Mouse (Mus musculus) layer of hippocampus, adult 8-10 months (tissue): ENCODE measurements around the gene Ckap2l. TPM values are rescaled to one million over a fixed set of nuclear protein-coding genes. Genes with fewer than 3 reads are reported as not detected.

Source experiments
- DNase-seq, 2 experiments: peaks; one replicate each; pipeline ENCODE4 v3.0.0; 2022; ENCODE audit warnings: low spot score in 2 of 2
- total RNA-seq, 4 experiments: library from RNA; stranded (reverse); gene quantifications; 2 replicates each; pipeline ENCODE4 v1.2.4; 2022

The Ckap2l gene
- total RNA-seq, result under 1 TPM; 0.18 to 0.54 (median 0.46) TPM

DNA sequence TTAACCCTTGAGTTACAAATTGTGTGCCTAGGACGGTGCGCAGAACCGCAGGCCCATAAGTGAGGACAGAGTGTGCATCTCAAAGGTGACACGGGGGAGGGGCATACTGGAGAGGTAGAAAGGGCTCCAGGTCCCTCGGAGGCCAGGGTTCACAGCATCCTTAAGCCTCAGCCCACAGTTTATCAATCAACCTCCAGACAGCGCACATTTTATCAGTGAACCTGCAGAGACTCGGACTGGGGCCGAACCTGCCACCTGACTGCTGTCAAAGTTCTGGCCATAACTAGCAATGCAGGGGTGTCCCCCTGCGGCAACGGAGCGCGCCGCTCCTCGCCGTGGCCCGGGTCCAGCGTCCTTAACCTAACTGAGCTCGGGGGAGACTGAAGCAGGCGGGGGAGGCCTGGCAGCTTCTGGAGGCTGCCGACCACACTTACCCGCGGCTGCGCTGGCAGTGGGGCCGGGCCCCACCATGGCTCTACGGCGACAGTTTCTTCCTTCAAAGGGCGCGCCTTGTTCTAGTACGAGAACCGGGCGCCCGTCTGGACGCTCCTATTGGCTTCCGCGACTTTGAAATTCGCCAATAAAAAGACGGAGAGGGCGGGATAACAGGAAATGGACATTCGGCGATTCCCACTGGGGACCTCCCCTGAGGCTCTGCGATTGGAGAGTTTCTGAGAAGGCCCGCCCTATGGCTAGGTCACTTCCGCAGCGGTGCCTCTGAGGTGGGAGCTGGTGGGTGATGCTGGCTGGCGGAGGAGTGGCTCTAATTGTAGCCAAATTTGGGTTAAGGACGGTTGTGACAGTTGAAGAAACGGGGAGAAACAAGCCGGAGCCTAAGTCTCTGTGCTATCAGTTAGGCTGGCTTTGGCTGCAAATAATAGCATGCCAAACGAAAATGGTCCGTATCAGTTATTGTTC lies at the start of gene Ckap2l:
Gene Ckap2l (minus strand): TSS at position 542 of the 918 bp plus-strand sequence.
- peak; percentile 97 for DNase-seq

- no peak for DNase-seq
These were observed 41.2 kb upstream of the Ckap2l start for GRCm38 (mm10) chr2:129338138-129338621.

- DNase-seq, result no peak
These were observed 36.5 kb upstream of the Ckap2l start for GRCm38 (mm10) chr2:129333471-129333870.

DNA sequence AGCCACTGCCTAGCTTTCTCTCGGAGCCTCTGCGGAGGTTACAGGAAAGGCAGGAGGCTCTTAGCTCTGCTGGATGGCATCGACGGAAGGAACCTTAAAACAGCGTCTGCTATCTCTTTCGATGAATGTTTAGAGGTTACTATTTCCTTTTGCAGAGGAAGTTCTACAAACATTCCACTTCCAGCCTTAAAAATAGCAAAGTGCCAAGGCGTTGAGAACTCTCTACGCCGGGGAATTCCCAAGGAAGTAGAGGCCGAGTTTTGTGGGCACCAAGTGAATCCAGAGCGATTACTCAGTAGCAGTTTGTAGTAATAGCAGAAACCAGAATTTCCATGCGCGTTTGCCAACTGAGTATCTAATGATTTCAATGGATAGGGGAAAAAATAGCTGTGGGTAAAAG lies 33.5 kb upstream of the Ckap2l start:
- no peak for DNase-seq

DNA sequence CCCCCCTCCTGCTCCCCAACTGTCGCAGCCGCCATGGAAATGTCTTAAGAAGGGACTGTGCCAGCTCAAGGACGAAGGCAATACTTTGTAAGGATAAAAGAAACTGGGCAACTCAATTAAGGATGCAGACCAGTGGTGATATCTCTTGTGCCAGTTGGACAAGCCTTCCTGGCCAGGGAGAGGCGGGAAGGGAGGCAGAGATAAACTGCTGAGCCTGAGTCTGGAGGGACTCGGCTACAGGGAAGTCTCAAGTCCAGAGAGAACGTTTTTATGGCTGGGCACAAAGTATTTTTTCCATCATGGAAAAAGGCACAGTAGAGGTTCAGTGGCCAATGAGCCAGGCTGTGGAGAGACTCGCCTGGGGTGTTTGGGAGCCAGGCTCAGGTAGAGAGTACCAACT lies 33.0 kb upstream of the Ckap2l start:
- no peak for DNase-seq

GRCm38 (mm10) chr2:129328238-129328637 lies 31.2 kb upstream of the Ckap2l start:
- no peak for DNase-seq

DNA sequence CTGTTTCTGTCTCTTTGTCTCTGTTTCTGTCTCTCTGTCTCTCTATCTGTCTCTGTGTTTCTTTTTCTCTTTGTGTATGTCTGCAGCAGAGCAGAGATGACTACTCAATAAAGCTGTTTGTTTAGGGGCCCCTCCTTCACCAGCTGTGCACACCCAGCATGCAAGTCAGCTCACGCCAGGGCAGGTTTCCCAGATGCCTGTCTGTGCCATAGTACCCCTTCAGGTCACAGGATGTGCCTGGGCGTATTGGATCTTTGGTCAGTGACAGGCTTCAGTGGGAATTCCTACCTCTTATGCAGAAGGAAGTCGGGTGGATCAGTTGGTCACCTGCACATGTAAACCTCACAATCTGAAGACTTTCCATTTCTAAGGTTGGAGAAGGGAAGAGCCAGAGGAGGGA lies 27.2 kb upstream of the Ckap2l start:
- DNase-seq, result no peak

GRCm38 (mm10) chr2:129322117-129322635 lies 25.2 kb upstream of the Ckap2l start:
- no peak for DNase-seq

DNA sequence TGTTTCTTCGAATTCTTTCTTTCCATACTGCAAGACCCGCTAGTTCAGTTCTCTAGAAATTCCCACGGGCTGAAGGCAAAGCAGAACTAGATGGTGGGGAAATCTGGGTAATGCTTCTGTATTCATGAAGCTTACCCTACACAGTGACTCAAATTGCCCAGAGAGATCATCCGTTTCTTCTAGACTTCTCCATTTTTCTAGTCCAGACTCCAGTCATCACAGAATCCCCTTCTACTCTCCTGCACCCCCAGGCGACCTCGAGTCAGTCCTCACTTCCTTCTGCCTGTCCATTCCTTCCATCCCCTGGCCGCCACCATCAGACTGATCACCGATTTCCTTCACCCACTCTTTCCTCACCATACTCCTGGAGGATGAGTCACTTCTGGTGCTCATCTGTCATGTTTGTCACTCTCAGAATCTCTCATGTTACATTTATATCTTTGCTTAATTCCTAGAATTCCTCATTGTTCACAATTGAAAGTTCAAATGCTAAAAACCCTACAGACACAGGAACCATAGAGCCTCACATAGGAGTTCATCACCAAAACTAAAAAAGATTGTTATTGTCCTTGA lies 23.1 kb upstream of the Ckap2l start:
- no peak for DNase-seq

- DNase-seq, result no peak
These were observed 18.8 kb upstream of the Ckap2l start for GRCm38 (mm10) chr2:129315831-129316230.

- DNase-seq, result no peak
These were observed 17.9 kb upstream of the Ckap2l start for GRCm38 (mm10) chr2:129314880-129315279.

GRCm38 (mm10) chr2:129313934-129314333 lies 16.9 kb upstream of the Ckap2l start:
- no peak for DNase-seq

GRCm38 (mm10) chr2:129309836-129310235 lies 12.8 kb upstream of the Ckap2l start, which contains the start of gene Il1a:
Gene Il1a, minus strand, starts transcription at chr2:129309972.
- no peak for DNase-seq

DNA sequence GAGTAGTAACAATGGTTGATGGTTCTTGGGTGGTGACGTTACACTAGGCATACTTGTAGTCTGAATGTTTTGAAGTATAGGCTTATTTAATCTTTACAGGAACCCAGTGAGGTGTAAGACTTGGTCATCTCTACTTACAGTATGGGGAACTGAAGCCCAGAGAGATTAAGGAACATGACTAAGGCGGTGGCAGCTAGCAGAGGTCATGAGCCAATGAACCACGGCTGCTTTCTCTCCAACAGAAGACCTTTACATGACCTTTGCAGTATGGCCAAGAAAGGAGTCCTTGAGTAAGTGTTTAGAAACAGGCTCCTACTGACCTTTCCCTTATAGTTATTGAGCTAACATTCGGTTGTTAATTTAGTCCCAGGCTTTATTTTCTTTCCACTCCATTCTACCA lies 9.0 kb upstream of the Ckap2l start:
- DNase-seq, result no peak

DNA sequence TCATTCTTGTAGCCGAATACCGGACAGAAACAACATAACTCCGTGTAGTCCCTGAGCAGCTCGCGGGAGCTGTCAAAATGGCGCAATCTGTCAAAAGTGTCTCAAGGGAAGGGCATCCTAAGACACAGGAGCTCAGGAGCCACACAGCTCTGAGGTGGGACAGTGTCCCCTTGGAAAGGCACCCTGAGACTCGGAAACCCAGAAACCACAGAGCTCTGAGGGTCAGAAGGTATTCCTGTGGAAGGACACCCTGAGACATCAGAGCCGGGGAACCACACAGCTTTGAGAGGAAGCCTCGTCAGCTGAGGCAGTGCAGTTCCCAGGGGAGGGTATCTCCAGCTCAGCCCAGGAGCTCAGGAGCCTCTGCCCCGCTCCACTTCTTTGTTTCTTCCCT lies 574 bp upstream of the Ckap2l start:
- DNase-seq, result no peak

GRCm38 (mm10) chr2:129296086-129296485 lies 926 bp downstream of the Ckap2l start:
- DNase-seq, result no peak

- DNase-seq, result no peak
These were observed 1.9 kb downstream of the Ckap2l start for GRCm38 (mm10) chr2:129295075-129295474.

GRCm38 (mm10) chr2:129273823-129274222 lies 23.2 kb downstream of the Ckap2l start:
- no peak for DNase-seq

DNA sequence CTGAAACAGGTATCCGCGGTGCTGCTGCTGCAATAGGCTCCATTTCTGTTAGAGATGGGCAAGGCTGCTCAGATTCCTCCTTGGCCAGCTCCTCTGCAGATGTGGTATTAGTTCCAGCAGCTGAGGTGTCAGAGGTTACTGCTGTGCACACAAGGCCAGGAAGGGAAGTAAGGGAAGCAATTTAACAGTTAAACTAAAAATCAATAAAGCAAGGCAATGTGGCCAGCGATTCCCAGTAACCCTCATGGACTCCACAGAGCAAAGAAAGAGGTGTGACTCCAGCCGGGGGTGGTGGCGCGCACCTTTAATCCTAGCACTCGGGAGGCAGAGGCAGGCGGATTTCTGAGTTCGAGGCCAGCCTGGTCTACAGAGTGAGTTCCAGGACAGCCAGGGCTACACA lies 26.4 kb downstream of the Ckap2l start:
- DNase-seq, result no peak

DNA sequence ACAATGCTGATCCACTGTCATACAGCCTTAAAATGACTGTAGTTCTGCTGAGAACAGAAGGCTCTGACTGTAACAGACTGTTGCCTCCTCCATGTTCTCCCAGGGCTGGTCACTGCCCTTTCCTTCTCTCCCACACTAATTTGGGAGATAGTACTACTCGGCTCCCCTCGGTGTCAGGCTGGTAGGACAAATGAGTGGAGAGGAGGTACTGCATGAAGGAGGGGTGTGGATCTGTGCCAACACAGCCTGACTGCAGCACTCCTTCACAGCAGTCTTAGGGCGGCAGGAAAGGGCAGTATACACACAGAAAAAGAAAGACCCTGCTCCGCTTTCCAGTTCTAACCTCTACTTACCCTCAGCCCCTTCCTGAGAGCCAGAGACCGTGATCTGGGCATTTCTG lies 27.0 kb downstream of the Ckap2l start:
- DNase-seq, result no peak

DNA sequence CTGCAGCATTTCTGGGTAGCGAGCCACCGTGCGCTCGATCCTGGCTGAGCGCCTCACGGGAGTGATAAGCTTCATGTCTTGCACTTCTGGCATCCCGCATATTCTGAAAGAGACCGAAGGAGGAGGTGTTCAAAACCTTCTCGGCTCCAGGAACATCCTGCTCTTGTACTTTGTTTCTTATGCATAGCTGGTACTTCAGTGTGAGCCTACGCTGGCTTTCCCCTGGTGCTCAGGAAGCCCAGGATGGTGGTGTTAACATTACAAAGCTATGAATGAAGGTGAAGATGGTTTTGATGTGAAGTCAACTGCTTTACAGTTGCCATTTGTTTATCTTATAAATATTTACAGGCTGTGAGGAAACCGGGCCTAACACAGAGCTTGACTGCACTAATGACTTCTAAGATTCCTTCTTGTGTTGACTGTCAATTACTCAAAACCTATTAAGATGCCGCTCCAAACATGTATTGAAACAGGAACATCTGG lies 27.8 kb downstream of the Ckap2l start:
- DNase-seq, result no peak

- no peak for DNase-seq
These were observed 29.3 kb downstream of the Ckap2l start for GRCm38 (mm10) chr2:129267738-129268137.
